Mouse (Mus musculus): ENCODE measurements around the gene Rnf26. TPM values are rescaled to one million over a fixed set of nuclear protein-coding genes. Genes with fewer than 3 reads are reported as not detected.

Rnf26 gene
- polyA plus RNA-seq, 1 experiment from 2014 or later = 80.1 TPM

DNA sequence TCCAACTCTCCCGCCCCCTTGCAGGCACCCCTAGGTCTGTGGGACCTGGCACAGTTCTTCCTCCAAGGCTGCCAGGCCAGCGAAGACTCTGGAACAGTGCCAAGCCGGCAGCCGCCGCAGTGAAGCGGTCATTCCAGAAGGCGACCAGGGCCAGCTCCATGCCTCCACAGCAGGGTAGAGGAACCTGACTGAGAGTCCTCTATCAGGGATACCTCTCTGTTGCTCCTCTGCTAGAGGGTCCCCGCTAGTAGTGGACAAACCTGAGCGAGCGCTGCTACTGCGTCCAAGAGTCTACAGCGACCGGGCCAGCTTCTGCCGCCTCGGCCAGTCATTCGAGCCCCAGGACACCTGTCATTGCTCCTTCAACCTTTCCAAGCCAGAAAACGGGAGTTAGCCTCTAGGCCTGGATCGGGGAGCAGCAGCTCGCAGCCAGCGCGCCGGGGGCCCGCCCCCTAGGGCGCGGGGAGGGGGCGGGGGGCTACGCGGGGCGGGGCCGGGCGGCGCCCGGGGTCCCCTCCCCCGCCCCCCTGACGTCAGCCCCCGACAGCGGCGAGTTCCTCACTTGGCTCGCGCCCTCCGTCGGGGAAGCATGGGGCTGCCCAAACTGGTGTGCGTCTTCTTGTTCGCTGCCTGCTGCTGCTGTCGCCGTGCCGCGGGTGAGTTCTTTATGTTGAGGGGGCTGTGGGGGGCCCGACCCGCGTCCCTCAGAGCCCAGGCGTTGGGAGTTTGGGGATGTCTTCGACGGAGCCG lies 21.0 kb upstream of the Rnf26 start, which contains the start of gene Mcam:
Gene Mcam (plus strand): TSS at position 369 of the 750 bp plus-strand sequence.
- peak; percentile 29; the same call in 1 of the 2 replicates for ATAC-seq (ENCODE audit: insufficient number of reproducible peaks, insufficient read depth, low FRiP score, low TSS enrichment, low read depth)
- Histone ChIP-seq H3K27ac (peak within 1 kb of the TSS; percentile 68), H3K4me3 (peak within 1 kb of the TSS; percentile 67), H3K9me3 (no peaks in the 10 kb centered on the region), H3K9ac (peak within 1 kb of the TSS; percentile 77), H3K36me3 (peaks cover 15% of the 10 kb centered on the region), H3K4me1 (peaks cover 55% of the 10 kb centered on the region), H3K27me3 (peaks cover 43% of the 10 kb centered on the region), H3K4me2 (peak within 1 kb of the TSS; percentile 83)
- 1% methylated on average over 38 of the region's 55 CpGs for WGBS

DNA sequence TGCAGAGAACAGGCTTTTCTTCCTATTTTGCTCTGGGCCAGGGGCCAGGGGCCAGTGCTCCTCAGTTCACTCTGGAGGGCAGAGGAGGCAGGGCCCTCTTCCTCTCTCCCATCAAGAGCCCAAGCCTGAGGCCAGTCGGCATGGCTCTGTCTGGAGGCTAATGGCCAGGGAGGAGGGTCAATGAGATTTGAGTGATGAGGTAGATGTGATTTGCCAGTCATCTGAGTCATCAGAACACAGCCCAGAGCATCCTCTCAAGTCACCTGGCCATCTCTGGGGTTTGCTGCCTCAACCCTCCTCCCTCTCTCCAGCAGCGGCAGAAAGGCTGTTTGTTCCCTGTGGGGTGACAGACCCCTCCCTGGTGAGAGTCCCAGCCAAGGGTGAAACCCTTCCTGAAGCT lies 20.0 kb upstream of the Rnf26 start:
- Histone ChIP-seq H3K27me3 (peaks cover 43% of the 10 kb centered on the region), H3K4me3 (peak overlapping the region; percentile 67), H3K27ac (peak overlapping the region; percentile 49; the same call in 1 of the 2 replicates), H3K4me2 (peak overlapping the region; percentile 83), H3K36me3 (peaks cover 5% of the 10 kb centered on the region), H3K9ac (no peak overlapping the region), H3K9me3 (no peaks in the 10 kb centered on the region), H3K4me1 (peaks cover 58% of the 10 kb centered on the region)
- ATAC-seq (ENCODE audit: insufficient number of reproducible peaks, insufficient read depth, low FRiP score, low TSS enrichment, low read depth) = no peak
- 3% methylated on average over 2 of the region's 2 CpGs for WGBS

DNA sequence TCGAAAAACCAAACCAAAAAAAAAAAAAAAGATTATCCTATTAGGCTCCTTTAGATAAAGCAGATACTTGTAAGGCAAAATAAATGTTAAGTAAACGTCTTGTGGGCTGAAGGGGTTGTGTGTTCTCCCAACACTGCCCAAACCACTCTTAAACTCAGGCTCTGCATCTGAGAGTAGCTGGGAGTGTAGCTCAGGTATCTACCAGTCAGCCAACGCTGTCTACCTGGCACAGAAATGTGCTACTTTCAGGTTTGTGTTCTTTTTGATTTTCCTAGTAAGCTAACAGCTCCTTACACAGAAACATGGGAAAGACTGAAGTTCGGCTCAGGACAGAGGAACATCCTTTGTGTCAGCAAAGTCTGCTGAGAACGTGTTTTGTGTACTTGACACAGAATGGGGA lies 18.9 kb upstream of the Rnf26 start:
- 67% methylated on average over 5 of the region's 5 CpGs for WGBS
- H3K27me3 ChIP-seq = peaks cover 43% of the 10 kb centered on the region
- ATAC-seq (ENCODE audit: insufficient number of reproducible peaks, insufficient read depth, low FRiP score, low TSS enrichment, low read depth) = no peak
- no peak overlapping the region for H3K4me3 ChIP-seq
- no peak overlapping the region for H3K4me2 ChIP-seq
- H3K9ac ChIP-seq = no peak overlapping the region
- peaks cover 58% of the 10 kb centered on the region for H3K4me1 ChIP-seq
- H3K36me3 ChIP-seq = no peaks in the 10 kb centered on the region; the same call in 1 of the 2 replicates
- no peaks in the 10 kb centered on the region for H3K9me3 ChIP-seq
- no peak overlapping the region for H3K27ac ChIP-seq

DNA sequence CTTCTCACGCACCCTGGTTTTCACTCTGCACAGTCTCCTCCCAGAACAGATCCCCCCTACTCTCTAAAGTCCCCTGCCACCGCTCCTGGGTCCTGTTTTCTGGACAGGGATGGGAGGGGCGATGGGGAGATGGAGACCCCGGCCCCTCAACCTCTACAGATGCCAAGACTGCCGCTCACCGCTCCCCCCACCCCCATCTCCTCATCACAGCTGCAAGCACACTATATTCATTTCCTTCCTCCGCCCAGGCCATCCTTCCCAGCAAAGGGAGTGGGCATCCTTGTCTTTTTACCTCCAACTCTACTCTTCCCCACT lies 17.9 kb upstream of the Rnf26 start:
- H3K4me2 ChIP-seq = peak overlapping the region; percentile 79; the same call in 1 of the 2 replicates
- no peak overlapping the region for H3K9ac ChIP-seq
- no peaks in the 10 kb centered on the region for H3K9me3 ChIP-seq
- no peak overlapping the region for H3K4me3 ChIP-seq
- peaks cover 60% of the 10 kb centered on the region for H3K4me1 ChIP-seq
- H3K27ac ChIP-seq = peak overlapping the region; percentile 69; the same call in 1 of the 2 replicates
- H3K27me3 ChIP-seq = peaks cover 39% of the 10 kb centered on the region
- ATAC-seq (ENCODE audit: insufficient number of reproducible peaks, insufficient read depth, low FRiP score, low TSS enrichment, low read depth) = no peak
- no peaks in the 10 kb centered on the region for H3K36me3 ChIP-seq
- WGBS = 34% methylated on average over 7 of the region's 7 CpGs

DNA sequence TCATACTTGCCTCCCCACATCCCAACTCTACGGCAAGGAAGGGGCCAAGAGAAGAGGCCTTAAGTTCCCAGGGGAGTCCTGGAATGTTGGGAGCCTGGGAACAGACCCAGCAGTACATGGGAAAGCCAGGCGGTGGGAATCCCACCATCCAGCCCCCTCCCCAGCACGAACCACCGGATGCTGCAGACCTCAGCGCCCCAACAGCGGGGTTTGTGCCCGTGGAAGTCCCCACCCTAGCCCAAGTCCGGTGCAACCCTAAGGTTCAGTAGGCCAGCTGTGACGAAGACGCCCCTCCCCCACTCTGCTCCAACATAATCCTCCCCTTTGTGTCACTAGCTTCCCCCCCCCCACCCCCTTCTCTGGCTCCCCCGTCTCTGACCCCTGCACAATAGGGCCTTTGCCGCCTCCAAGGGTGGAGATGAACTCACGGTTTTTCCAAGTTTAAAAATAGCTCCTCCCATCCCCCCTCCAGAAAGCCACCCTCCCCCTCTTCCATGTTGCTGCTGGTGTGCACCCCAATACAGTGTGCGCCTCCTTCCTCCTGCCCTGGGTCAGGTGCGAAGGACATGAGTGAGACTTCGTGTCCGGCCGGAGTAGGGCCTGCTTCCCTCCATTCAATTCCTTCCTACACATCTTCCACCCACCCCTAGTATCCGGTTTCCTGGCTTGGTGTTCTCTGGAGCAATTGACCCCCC lies 17.4 kb upstream of the Rnf26 start:
- Histone ChIP-seq H3K36me3 (no peaks in the 10 kb centered on the region), H3K4me3 (peak overlapping the region; percentile 45), H3K27me3 (peaks cover 34% of the 10 kb centered on the region), H3K9me3 (no peaks in the 10 kb centered on the region), H3K4me1 (peaks cover 58% of the 10 kb centered on the region), H3K4me2 (peak overlapping the region; percentile 79), H3K9ac (peak overlapping the region; percentile 73; the same call in 1 of the 2 replicates), H3K27ac (peak overlapping the region; percentile 73)
- peak; percentile 56; the same call in 1 of the 2 replicates for ATAC-seq (ENCODE audit: insufficient number of reproducible peaks, insufficient read depth, low FRiP score, low TSS enrichment, low read depth)
- 17% methylated on average over 17 of the region's 19 CpGs for WGBS

DNA sequence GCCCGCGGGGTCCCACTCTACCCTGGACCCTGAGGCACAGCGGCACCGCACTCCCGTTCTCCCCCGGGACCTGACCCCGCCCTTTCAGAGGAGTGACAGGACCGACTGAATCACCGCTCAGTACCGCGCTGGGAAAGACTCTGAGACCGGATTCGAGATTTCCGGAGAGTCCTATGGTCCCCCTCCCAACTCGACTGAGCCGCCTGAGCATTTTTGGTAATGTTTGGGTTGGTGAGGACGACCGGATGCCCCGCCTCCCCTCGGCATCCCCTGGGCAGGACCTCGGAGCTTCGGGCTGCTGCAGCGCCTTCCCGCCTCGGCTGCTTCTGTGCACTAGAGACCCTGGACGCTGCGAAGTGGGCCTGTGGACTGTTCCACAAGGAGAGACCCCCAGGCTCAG lies 16.7 kb upstream of the Rnf26 start:
- peak overlapping the region; percentile 73 for H3K27ac ChIP-seq
- WGBS = under 1% methylated on average over 27 of the region's 27 CpGs
- H3K4me2 ChIP-seq = peak overlapping the region; percentile 79
- peaks cover 33% of the 10 kb centered on the region for H3K27me3 ChIP-seq
- H3K9me3 ChIP-seq = no peaks in the 10 kb centered on the region
- no peak for ATAC-seq (ENCODE audit: insufficient number of reproducible peaks, insufficient read depth, low FRiP score, low TSS enrichment, low read depth)
- H3K9ac ChIP-seq = peak overlapping the region; percentile 73
- H3K4me1 ChIP-seq = peaks cover 56% of the 10 kb centered on the region
- no peaks in the 10 kb centered on the region for H3K36me3 ChIP-seq
- H3K4me3 ChIP-seq = peak overlapping the region; percentile 45

DNA sequence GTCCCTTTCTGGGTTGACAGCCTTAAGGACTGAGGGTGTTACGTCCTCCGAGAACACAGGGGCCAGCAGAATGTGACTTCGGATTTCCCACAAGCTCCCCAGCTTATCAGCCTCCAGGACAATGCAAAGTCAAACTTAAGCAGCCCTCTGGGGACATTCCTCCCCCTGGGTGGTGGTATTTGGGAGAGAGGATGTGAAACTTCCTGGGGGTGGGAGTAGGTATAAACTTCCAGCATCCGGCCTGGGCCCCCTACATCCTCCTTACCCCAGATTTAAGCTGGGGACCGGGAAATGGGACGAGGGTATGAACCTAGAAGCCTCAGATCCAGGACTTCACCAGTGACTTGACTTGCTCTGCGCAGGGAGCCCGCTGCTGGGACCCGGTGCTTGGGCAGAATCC lies 16.3 kb upstream of the Rnf26 start:
- 7% methylated on average over 9 of the region's 9 CpGs for WGBS

DNA sequence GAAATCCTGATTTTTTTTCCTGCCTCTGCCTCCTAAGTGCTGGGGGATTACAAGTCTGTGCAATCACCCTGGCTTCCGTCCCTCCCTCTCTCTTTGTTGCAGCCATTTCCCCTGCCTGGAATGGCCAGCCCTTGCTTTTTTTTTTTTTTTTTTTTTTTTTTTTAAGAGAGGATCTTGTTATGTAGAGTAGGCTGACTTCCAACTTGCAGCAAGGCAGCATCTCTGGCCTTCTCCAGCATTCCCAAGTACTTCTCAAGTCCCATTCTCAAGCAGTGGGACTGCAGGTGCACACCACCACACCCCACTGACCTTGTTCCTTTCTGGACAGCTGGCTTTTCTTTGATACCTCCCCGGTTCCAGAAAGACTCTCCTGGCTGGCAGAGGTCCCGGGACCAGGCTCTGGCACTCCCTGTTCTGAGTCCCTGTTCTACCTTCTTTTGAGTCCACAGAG lies 14.1 kb upstream of the Rnf26 start:
- no peak for ATAC-seq (ENCODE audit: insufficient number of reproducible peaks, insufficient read depth, low FRiP score, low TSS enrichment, low read depth)
- 58% methylated on average over 3 of the region's 3 CpGs for WGBS
- Histone ChIP-seq H3K27me3 (peaks cover 13% of the 10 kb centered on the region), H3K4me1 (peaks cover 36% of the 10 kb centered on the region), H3K9ac (no peak overlapping the region), H3K4me2 (no peak overlapping the region), H3K27ac (no peak overlapping the region), H3K9me3 (no peaks in the 10 kb centered on the region), H3K4me3 (no peak overlapping the region), H3K36me3 (no peaks in the 10 kb centered on the region)

More for the DNA sequence above, 16.3 kb upstream of the Rnf26 start:
- H3K9me3 ChIP-seq = no peaks in the 10 kb centered on the region
- H3K9ac ChIP-seq = peak overlapping the region; percentile 73
- peaks cover 33% of the 10 kb centered on the region for H3K27me3 ChIP-seq
- H3K4me2 ChIP-seq = peak overlapping the region; percentile 79
- peaks cover 52% of the 10 kb centered on the region for H3K4me1 ChIP-seq
- no peak for ATAC-seq (ENCODE audit: insufficient number of reproducible peaks, insufficient read depth, low FRiP score, low TSS enrichment, low read depth)
- H3K4me3 ChIP-seq = peak overlapping the region; percentile 45
- no peaks in the 10 kb centered on the region for H3K36me3 ChIP-seq
- peak overlapping the region; percentile 51 for H3K27ac ChIP-seq

DNA sequence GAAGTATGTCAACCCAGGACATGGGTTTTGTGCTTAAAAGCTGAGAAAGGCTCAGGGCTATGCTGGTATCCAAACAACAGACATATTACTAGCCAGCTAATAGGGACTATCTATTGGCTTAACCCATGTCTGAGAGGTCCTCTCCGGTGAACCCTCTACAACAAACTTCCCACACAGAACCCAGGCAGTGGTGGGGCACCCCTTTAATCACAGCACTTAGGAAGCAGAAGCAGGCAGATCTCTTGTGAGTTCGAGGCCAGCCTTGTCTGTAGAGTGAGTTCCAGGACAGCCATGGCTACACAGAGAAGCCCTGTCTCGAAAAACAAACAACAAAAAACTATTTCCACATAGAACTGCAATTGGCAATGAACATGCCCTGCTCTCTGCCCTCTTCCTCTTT lies 13.4 kb upstream of the Rnf26 start:
- no peak for ATAC-seq (ENCODE audit: insufficient number of reproducible peaks, insufficient read depth, low FRiP score, low TSS enrichment, low read depth)
- Histone ChIP-seq H3K4me2 (no peak overlapping the region), H3K9me3 (no peaks in the 10 kb centered on the region), H3K36me3 (no peaks in the 10 kb centered on the region), H3K27ac (no peak overlapping the region), H3K4me1 (peaks cover 36% of the 10 kb centered on the region), H3K9ac (no peak overlapping the region), H3K4me3 (no peak overlapping the region), H3K27me3 (peaks cover 7% of the 10 kb centered on the region)
- 83% methylated on average over 3 of the region's 3 CpGs for WGBS

DNA sequence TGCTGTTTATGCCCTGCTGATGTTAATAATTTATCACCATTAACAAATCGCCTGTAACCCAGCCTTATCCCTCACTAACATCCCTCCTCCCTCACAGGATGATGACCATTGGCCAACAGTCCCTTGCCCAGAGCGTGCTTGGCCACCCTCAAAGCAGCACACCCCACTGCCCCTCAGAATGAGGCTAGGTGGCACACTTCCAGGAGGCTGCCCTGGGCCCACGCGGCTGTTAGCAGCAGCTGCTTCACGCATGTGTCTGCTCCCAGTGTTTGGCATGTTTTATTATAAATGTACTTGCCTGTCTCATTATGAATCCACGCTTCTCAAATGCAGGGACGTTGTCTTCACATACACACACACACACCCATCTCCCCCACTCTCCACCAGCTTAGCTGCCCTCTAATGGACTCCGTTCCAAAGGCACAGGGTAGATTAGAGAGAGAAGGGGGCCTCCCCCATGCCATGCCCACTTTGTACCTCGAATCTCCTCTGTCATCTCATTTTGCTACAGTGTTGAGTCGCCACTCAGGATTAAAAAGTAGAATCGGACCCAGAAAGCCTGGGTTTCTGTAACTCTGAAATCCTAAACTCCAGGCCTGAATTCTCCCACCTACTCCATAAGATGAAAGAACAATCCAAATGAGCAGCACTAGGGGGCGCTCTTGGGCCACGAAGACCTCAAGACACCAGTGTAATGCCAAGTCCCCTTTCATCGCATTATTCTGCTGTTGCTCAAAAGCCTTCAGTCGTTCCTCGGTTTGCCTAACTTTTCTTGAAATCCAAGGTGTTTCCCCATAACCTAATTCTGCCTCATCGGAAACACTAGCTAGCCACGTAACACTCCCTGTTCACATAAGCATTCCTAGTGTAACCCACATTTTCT lies 12.5 kb upstream of the Rnf26 start:
- no peak overlapping the region for H3K4me3 ChIP-seq
- peaks cover 31% of the 10 kb centered on the region for H3K4me1 ChIP-seq
- WGBS = 32% methylated on average over 18 of the region's 18 CpGs
- peak overlapping the region; percentile 46; the same call in 1 of the 2 replicates for H3K9ac ChIP-seq
- H3K27me3 ChIP-seq = no peaks in the 10 kb centered on the region; the same call in 1 of the 2 replicates
- no peak for ATAC-seq (ENCODE audit: insufficient number of reproducible peaks, insufficient read depth, low FRiP score, low TSS enrichment, low read depth)
- H3K4me2 ChIP-seq = peak overlapping the region; percentile 27; the same call in 1 of the 2 replicates
- H3K36me3 ChIP-seq = no peaks in the 10 kb centered on the region
- H3K9me3 ChIP-seq = no peaks in the 10 kb centered on the region
- 0 out of 2 replicates have a peak overlapping the region, but pooled peaks have one; percentile 0 for H3K27ac ChIP-seq

DNA sequence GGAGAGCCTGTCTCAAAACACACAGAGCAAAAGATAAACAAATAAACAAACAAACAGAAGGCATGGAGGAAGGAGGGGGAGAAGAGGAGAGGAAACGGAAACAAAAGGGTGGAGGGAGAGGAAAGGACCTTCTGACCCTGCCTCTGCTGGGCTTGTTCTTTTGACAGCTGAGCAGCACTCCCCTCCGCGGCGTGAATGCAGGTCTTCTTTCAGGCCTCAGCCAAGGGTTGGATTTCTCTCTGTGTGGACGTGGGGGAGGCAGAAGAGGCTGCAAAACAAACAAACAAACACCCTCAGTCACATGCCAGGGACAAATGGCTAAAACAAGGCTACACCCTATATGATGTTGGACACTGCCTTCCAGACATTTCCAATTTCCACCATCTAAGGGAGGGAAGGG lies 11.7 kb upstream of the Rnf26 start:
- no peak overlapping the region for H3K4me2 ChIP-seq
- no peaks in the 10 kb centered on the region for H3K36me3 ChIP-seq
- WGBS = 39% methylated on average over 5 of the region's 5 CpGs
- no peak overlapping the region for H3K27ac ChIP-seq
- H3K9ac ChIP-seq = no peak overlapping the region
- no peaks in the 10 kb centered on the region; the same call in 1 of the 2 replicates for H3K27me3 ChIP-seq
- peaks cover 23% of the 10 kb centered on the region for H3K4me1 ChIP-seq
- H3K4me3 ChIP-seq = no peak overlapping the region
- H3K9me3 ChIP-seq = no peaks in the 10 kb centered on the region
- ATAC-seq (ENCODE audit: insufficient number of reproducible peaks, insufficient read depth, low FRiP score, low TSS enrichment, low read depth) = no peak

Data from embryonic facial prominence, embryonic 13.5 days (tissue).